10 mouse cellular contexts compared by ENCODE assay signal in genomic region chr11:69111865-69112264, GRCm38 (mm10). TPM values are rescaled to one million over a fixed set of nuclear protein-coding genes. Genes with fewer than 3 reads are reported as not detected.
DNase-seq lines count a peak whose midpoint lies in the region; ATAC-seq and TF ChIP-seq lines count a peak whose summit lies in the region.
"Had no signal": no experiment of that assay in that cellular context is flagged by ENCODE, and none has a peak within 500 bp of the region (broad histone marks: within the 10 kb centered on the region; RNA-seq: fewer than 3 reads in every experiment).

No protein-coding gene starts in this region.

- H3K4me2 ChIP-seq in intestine, embryonic 14.5 days (ENCODE audit: low read length) = peak overlapping the region; percentile 61
- H3K4me2 ChIP-seq in intestine, postnatal 0 days (replicated peaks; ENCODE audit: low read depth) = no peak overlapping the region; the same call in 1 of the 2 replicates
- H3K4me2 ChIP-seq in heart, embryonic 15.5 days = peak overlapping the region; percentile 68; the same call in 1 of the 2 replicates
- peak overlapping the region; percentile 52; the same call in 1 of the 2 replicates for H3K4me2 ChIP-seq in midbrain, embryonic 12.5 days (replicated peaks)

- peaks cover 6% of the 10 kb centered on the region; the same call in 1 of the 2 replicates for H3K4me1 ChIP-seq in intestine, embryonic 14.5 days (replicated peaks; ENCODE audit: control insufficient read depth, insufficient read depth, low read length)
- H3K4me1 ChIP-seq in intestine, postnatal 0 days (replicated peaks; ENCODE audit: control insufficient read depth, insufficient read depth, low read length) = no peaks in the 10 kb centered on the region
- H3K4me1 ChIP-seq in embryonic facial prominence, embryonic 10.5 days = peaks cover 25% of the 10 kb centered on the region
- peaks cover 30% of the 10 kb centered on the region for H3K4me1 ChIP-seq in heart, embryonic 15.5 days (replicated peaks)
- H3K4me1 ChIP-seq in midbrain, embryonic 12.5 days = peaks cover 6% of the 10 kb centered on the region

- no peak overlapping the region for H3K4me3 ChIP-seq in intestine, embryonic 14.5 days (ENCODE audit: low read depth, low read length)
- H3K4me3 ChIP-seq in intestine, postnatal 0 days (ENCODE audit: low read depth, low read length) = no peak overlapping the region
- H3K4me3 ChIP-seq in embryonic facial prominence, embryonic 10.5 days = peak overlapping the region; percentile 63
- H3K4me3 ChIP-seq in heart, embryonic 15.5 days = peak overlapping the region; percentile 58; the same call in 1 of the 2 replicates
- H3K4me3 ChIP-seq in midbrain, embryonic 12.5 days = no peak overlapping the region

- intact Hi-C loops in left cerebral cortex, postnatal 10 days (cut with DNase I) = no loop called here

- H3K9ac ChIP-seq in intestine, embryonic 14.5 days (ENCODE audit: low read length) = no peak overlapping the region
- no peak overlapping the region for H3K9ac ChIP-seq in intestine, postnatal 0 days (ENCODE audit: low read depth, low read length)
- H3K9ac ChIP-seq in heart, embryonic 15.5 days = no peak overlapping the region
- no peak overlapping the region for H3K9ac ChIP-seq in midbrain, embryonic 12.5 days (replicated peaks)

- 0 out of 2 replicates have a peak, but pooled peaks cover 6% of the 10 kb centered on the region for H3K27me3 ChIP-seq in intestine, embryonic 14.5 days (replicated peaks; ENCODE audit: control insufficient read depth, insufficient read depth, low read length)
- H3K27me3 ChIP-seq in intestine, postnatal 0 days (replicated peaks; ENCODE audit: control insufficient read depth, insufficient read depth, low read length) = no peaks in the 10 kb centered on the region
- peaks cover 55% of the 10 kb centered on the region for H3K27me3 ChIP-seq in embryonic facial prominence, embryonic 10.5 days (replicated peaks; ENCODE audit: low read depth, poor library complexity, severe bottlenecking)
- H3K27me3 ChIP-seq in heart, embryonic 15.5 days = no peaks in the 10 kb centered on the region
- peaks cover 45% of the 10 kb centered on the region for H3K27me3 ChIP-seq in midbrain, embryonic 12.5 days

- no peak for ATAC-seq in intestine, embryonic 14.5 days (replicated peaks; ENCODE audit: low FRiP score, low TSS enrichment, low read depth)
- no peak for ATAC-seq in intestine, postnatal 0 days
- no peak for ATAC-seq in heart, embryonic 15.5 days (replicated peaks; ENCODE audit: insufficient number of reproducible peaks, insufficient read depth, low FRiP score, low read depth)
- no peak for ATAC-seq in midbrain, embryonic 12.5 days (ENCODE audit: low FRiP score, low read depth)

- no peak for TF ChIP-seq CTCF in intestine, postnatal 0 days (IDR thresholded peaks at IDR 0.05; ENCODE audit: low read depth)

- H3K9me3 ChIP-seq in intestine, embryonic 14.5 days (ENCODE audit: control insufficient read depth, low read length) = no peaks in the 10 kb centered on the region
- no peaks in the 10 kb centered on the region for H3K9me3 ChIP-seq in intestine, postnatal 0 days (ENCODE audit: control insufficient read depth)
- H3K9me3 ChIP-seq in embryonic facial prominence, embryonic 10.5 days = no peaks in the 10 kb centered on the region
- H3K9me3 ChIP-seq in heart, embryonic 15.5 days (replicated peaks) = no peaks in the 10 kb centered on the region
- H3K9me3 ChIP-seq in midbrain, embryonic 12.5 days = no peaks in the 10 kb centered on the region
- H3K9me3 ChIP-seq: G1E had no signal

- DNase-seq in intestine, embryonic 14.5 days (ENCODE audit: low spot score) = no peak
- DNase-seq in embryonic facial prominence, embryonic 10.5 days (ENCODE audit: low spot score) = no peak
- DNase-seq in adrenal gland, postnatal 4 days (ENCODE audit: low spot score in 2 of 2) = no peak
- DNase-seq in spleen, adult 12 weeks (ENCODE audit: low spot score) = no peak
- DNase-seq in left cerebral cortex, postnatal 10 days (ENCODE audit: extremely low spot score in 1 of 2, low spot score in 2 of 2) = no peak
- DNase-seq: gastrocnemius, postnatal 14 days had no signal

- H3K36me3 ChIP-seq in intestine, embryonic 14.5 days (ENCODE audit: control insufficient read depth, insufficient read depth, low read length) = peaks cover 25% of the 10 kb centered on the region
- H3K36me3 ChIP-seq in intestine, postnatal 0 days (ENCODE audit: control insufficient read depth, insufficient read depth) = peaks cover 27% of the 10 kb centered on the region
- peaks cover 27% of the 10 kb centered on the region for H3K36me3 ChIP-seq in embryonic facial prominence, embryonic 10.5 days (replicated peaks)
- peaks cover 28% of the 10 kb centered on the region for H3K36me3 ChIP-seq in heart, embryonic 15.5 days
- H3K36me3 ChIP-seq in midbrain, embryonic 12.5 days = peaks cover 27% of the 10 kb centered on the region

- H3K27ac ChIP-seq in intestine, embryonic 14.5 days (ENCODE audit: low read depth) = no peak overlapping the region
- H3K27ac ChIP-seq in intestine, postnatal 0 days (ENCODE audit: low read depth, low read length) = no peak overlapping the region
- H3K27ac ChIP-seq in embryonic facial prominence, embryonic 10.5 days (replicated peaks) = no peak overlapping the region
- H3K27ac ChIP-seq in heart, embryonic 15.5 days = peak overlapping the region; percentile 74
- no peak overlapping the region for H3K27ac ChIP-seq in midbrain, embryonic 12.5 days (replicated peaks)

- WGBS in intestine, embryonic 14.5 days = 60% methylated on average over 4 of the region's 4 CpGs
- WGBS in intestine, postnatal 0 days = 72% methylated on average over 4 of the region's 4 CpGs
- 66% methylated on average over 4 of the region's 4 CpGs for WGBS in embryonic facial prominence, embryonic 10.5 days
- 47% methylated on average over 4 of the region's 4 CpGs for WGBS in heart, embryonic 15.5 days
- 68% methylated on average over 4 of the region's 4 CpGs for WGBS in midbrain, embryonic 12.5 days

RNA-seq across cellular contexts. Expression of gene Hes7, which starts 8.3 kb away (rescaled TPM):
- 0.28 and 0.32 TPM in 2 replicates for polyA plus RNA-seq in intestine, embryonic 14.5 days (2014; fragmentation: Nextera tagmentation; extraction: Ambion mirVana)
- 0.21 and 0.37 TPM in 2 replicates for polyA plus RNA-seq in intestine, postnatal 0 days (2015; fragmentation: Nextera tagmentation; extraction: Ambion mirVana)
- 0.16 and 0.36 TPM in 2 replicates for polyA plus RNA-seq in embryonic facial prominence, embryonic 10.5 days (2016; fragmentation: Nextera tagmentation; extraction: Ambion mirVana)
- polyA plus RNA-seq in heart, embryonic 15.5 days (2015; fragmentation: Nextera tagmentation; extraction: Ambion mirVana) = 0.52 and 0.57 TPM in 2 replicates
- polyA plus RNA-seq in midbrain, embryonic 12.5 days (2016; fragmentation: Nextera tagmentation; extraction: Ambion mirVana) = 0.21 and 0.38 TPM in 2 replicates
- total RNA-seq in adrenal gland, postnatal 4 days (2021) = under 1 TPM; 0.51 to 0.59 TPM
- under 1 TPM; 0.57 to 0.73 TPM for total RNA-seq in left cerebral cortex, postnatal 10 days (2021)

RNA-seq across cellular contexts. Expression of gene 9130213A22Rik, which starts 10.5 kb away (rescaled TPM):
- 0.19 and 0.30 TPM in 2 replicates for polyA plus RNA-seq in intestine, embryonic 14.5 days (2014; fragmentation: Nextera tagmentation; extraction: Ambion mirVana)
- polyA plus RNA-seq in intestine, postnatal 0 days (2015; fragmentation: Nextera tagmentation; extraction: Ambion mirVana) = 0.12 and 0.37 TPM in 2 replicates
- 0.12 TPM in 1 of 2 replicates, not detected in the other for polyA plus RNA-seq in embryonic facial prominence, embryonic 10.5 days (2016; fragmentation: Nextera tagmentation; extraction: Ambion mirVana)
- polyA plus RNA-seq in heart, embryonic 15.5 days (2015; fragmentation: Nextera tagmentation; extraction: Ambion mirVana) = 0.51 and 0.60 TPM in 2 replicates
- polyA plus RNA-seq in midbrain, embryonic 12.5 days (2016; fragmentation: Nextera tagmentation; extraction: Ambion mirVana) = 0.18 and 0.29 TPM in 2 replicates
- 1 to 10 TPM; 1.3 to 1.4 TPM for total RNA-seq in adrenal gland, postnatal 4 days (2021)
- under 1 TPM; 0.51 to 0.64 TPM for total RNA-seq in left cerebral cortex, postnatal 10 days (2021)

RNA-seq across cellular contexts. Expression of gene Aloxe3, which starts 13.8 kb away (rescaled TPM):
- 0.18 and 0.71 TPM in 2 replicates for polyA plus RNA-seq in intestine, embryonic 14.5 days (2014; fragmentation: Nextera tagmentation; extraction: Ambion mirVana)
- polyA plus RNA-seq in intestine, postnatal 0 days (2015; fragmentation: Nextera tagmentation; extraction: Ambion mirVana) = 0.31 and 0.82 TPM in 2 replicates
- 0.04 and 0.19 TPM in 2 replicates for polyA plus RNA-seq in embryonic facial prominence, embryonic 10.5 days (2016; fragmentation: Nextera tagmentation; extraction: Ambion mirVana)
- polyA plus RNA-seq in heart, embryonic 15.5 days (2015; fragmentation: Nextera tagmentation; extraction: Ambion mirVana) = 0.18 and 0.37 TPM in 2 replicates
- polyA plus RNA-seq in midbrain, embryonic 12.5 days (2016; fragmentation: Nextera tagmentation; extraction: Ambion mirVana) = 0.66 and 0.67 TPM in 2 replicates
- under 1 TPM; 0.67 to 0.73 TPM for total RNA-seq in adrenal gland, postnatal 4 days (2021)
- 1 to 10 TPM; 8.6 to 10.0 TPM for total RNA-seq in left cerebral cortex, postnatal 10 days (2021)
- total RNA-seq: gastrocnemius, postnatal 14 days had no signal
- polyA plus RNA-seq: G1E had no signal

RNA-seq across cellular contexts. Expression of gene Per1, which starts 16.8 kb away (rescaled TPM):
- 10.5 and 13.4 TPM in 2 replicates for polyA plus RNA-seq in intestine, embryonic 14.5 days (2014; fragmentation: Nextera tagmentation; extraction: Ambion mirVana)
- 7.2 and 11.3 TPM in 2 replicates for polyA plus RNA-seq in intestine, postnatal 0 days (2015; fragmentation: Nextera tagmentation; extraction: Ambion mirVana)
- polyA plus RNA-seq in embryonic facial prominence, embryonic 10.5 days (2016; fragmentation: Nextera tagmentation; extraction: Ambion mirVana) = 6.1 and 7.3 TPM in 2 replicates
- polyA plus RNA-seq in heart, embryonic 15.5 days (2015; fragmentation: Nextera tagmentation; extraction: Ambion mirVana) = 16.1 and 25.2 TPM in 2 replicates
- polyA plus RNA-seq in midbrain, embryonic 12.5 days (2016; fragmentation: Nextera tagmentation; extraction: Ambion mirVana) = 9.8 and 10.9 TPM in 2 replicates
- total RNA-seq in adrenal gland, postnatal 4 days (2021) = 100 to 1,000 TPM in 1 of 2 experiments, 10 to 100 TPM in 1; 99.4 to 130 TPM
- 10 to 100 TPM; 71.2 to 83.9 TPM for total RNA-seq in left cerebral cortex, postnatal 10 days (2021)

RNA-seq across cellular contexts. Expression of gene Vamp2, which starts 23.6 kb away (rescaled TPM):
- polyA plus RNA-seq in intestine, embryonic 14.5 days (2014; fragmentation: Nextera tagmentation; extraction: Ambion mirVana) = 76.7 TPM in 2 replicates
- polyA plus RNA-seq in intestine, postnatal 0 days (2015; fragmentation: Nextera tagmentation; extraction: Ambion mirVana) = 45.3 and 50.3 TPM in 2 replicates
- 60.9 and 70.0 TPM in 2 replicates for polyA plus RNA-seq in embryonic facial prominence, embryonic 10.5 days (2016; fragmentation: Nextera tagmentation; extraction: Ambion mirVana)
- polyA plus RNA-seq in heart, embryonic 15.5 days (2015; fragmentation: Nextera tagmentation; extraction: Ambion mirVana) = 82.2 and 96.4 TPM in 2 replicates
- 123 and 131 TPM in 2 replicates for polyA plus RNA-seq in midbrain, embryonic 12.5 days (2016; fragmentation: Nextera tagmentation; extraction: Ambion mirVana)
- 100 to 1,000 TPM; 208 to 226 TPM for total RNA-seq in adrenal gland, postnatal 4 days (2021)
- 1,000 to 10,000 TPM; 1,124 to 1,163 TPM for total RNA-seq in left cerebral cortex, postnatal 10 days (2021)

Comparison
In these comparisons a context has a peak if more than half of its experiments do, and no peak if none do; other contexts are left out.
1. H3K4me3 ChIP-seq: peak in embryonic facial prominence, embryonic 10.5 days (single experiment) and heart, embryonic 15.5 days (single experiment); none in intestine, embryonic 14.5 days (single experiment), intestine, postnatal 0 days (single experiment) and midbrain, embryonic 12.5 days (single experiment).